Mouse (Mus musculus): ENCODE measurements around the gene Gm3285.

- no peak for TF ChIP-seq CTCF (IDR thresholded peaks at IDR 0.05; ENCODE audit: low read depth, low read length)
- TF ChIP-seq POLR2A (IDR thresholded peaks at IDR 0.05; ENCODE audit: borderline replicate concordance, low read depth, low read length) = no peak
These were observed 18.5 kb downstream of the Gm3285 start for GRCm38 (mm10) chr10:77880305-77880704.

All from bone marrow macrophage, adult 2 months (primary cell).